Mouse (Mus musculus): ENCODE results near the gene Trmo. TPM values are rescaled to one million over a fixed set of nuclear protein-coding genes. Genes with fewer than 3 reads are reported as not detected.

Trmo gene
- polyA plus RNA-seq, 1 experiment from 2014 or later: 11.4 TPM

DNA sequence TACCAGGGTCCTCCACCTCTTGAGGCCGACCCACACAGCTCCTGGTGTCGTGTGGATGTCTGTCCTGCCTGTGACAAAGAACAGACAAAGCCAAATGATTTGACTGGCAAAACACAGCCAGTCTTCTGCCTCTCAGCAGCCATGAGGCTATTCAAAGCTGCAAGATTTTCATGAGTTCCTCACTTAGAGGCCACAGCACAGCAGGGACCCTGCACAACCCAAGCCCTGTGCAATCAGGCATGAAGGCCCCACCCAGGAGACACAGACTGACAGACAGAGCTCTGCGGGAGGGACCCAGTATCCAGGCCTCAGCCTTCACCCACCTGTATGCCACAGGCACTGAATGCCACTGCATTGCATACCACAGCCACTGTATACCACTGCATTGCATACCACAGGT lies 60.3 kb downstream of the Trmo start:
- Histone ChIP-seq H3K36me3 (ENCODE audit: poor library complexity, severe bottlenecking) (no peaks in the 10 kb centered on the region), H3K4me1 (no peaks in the 10 kb centered on the region), H3K27ac (no peak overlapping the region), H3K9ac (no peak overlapping the region), H3K4me2 (no peak overlapping the region), H3K27me3 (peaks cover 16% of the 10 kb centered on the region; the same call in 1 of the 2 replicates), H3K9me3 (replicated peaks) (no peaks in the 10 kb centered on the region), H3K4me3 (no peak overlapping the region)
- ATAC-seq: no peak
- WGBS: 21% methylated on average over 3 of the region's 3 CpGs

Other genes starting within 250 kb of the Trmo start
- 32.2 and 32.4 TPM in 2 replicates for gene Xpa, start 193.1 kb downstream of the Trmo start, polyA plus RNA-seq (2015; fragmentation: Nextera tagmentation; extraction: Ambion mirVana)
- gene Foxe1, start 45.8 kb downstream of the Trmo start, polyA plus RNA-seq (2015; fragmentation: Nextera tagmentation; extraction: Ambion mirVana): not detected in 2 replicates
- 0.09 and 0.77 TPM in 2 replicates for gene Hemgn, start 24.1 kb upstream of the Trmo start, polyA plus RNA-seq (2015; fragmentation: Nextera tagmentation; extraction: Ambion mirVana)
- gene Anp32b, start 61.5 kb upstream of the Trmo start, polyA plus RNA-seq (2015; fragmentation: Nextera tagmentation; extraction: Ambion mirVana): 210 and 214 TPM in 2 replicates
- 71.0 and 74.0 TPM in 2 replicates for gene Nans, start 99.8 kb upstream of the Trmo start, polyA plus RNA-seq (2015; fragmentation: Nextera tagmentation; extraction: Ambion mirVana)
- gene Trim14, start 146.7 kb upstream of the Trmo start, polyA plus RNA-seq (2015; fragmentation: Nextera tagmentation; extraction: Ambion mirVana): 0.30 and 0.43 TPM in 2 replicates
- 1.8 TPM in 2 replicates for gene Coro2a, start 212.8 kb upstream of the Trmo start, polyA plus RNA-seq (2015; fragmentation: Nextera tagmentation; extraction: Ambion mirVana)

Measured in forebrain, embryonic 13.5 days (tissue).